Mouse (Mus musculus) heart, embryonic 12.5 days (tissue): ENCODE data around the gene Lmntd1. TPM values are rescaled to one million over a fixed set of nuclear protein-coding genes. Genes with fewer than 3 reads are reported as not detected.

ENCODE experiments used
- ATAC-seq: fragments of 200-750 bp; cut with Nextera tagmentation; 2 replicates; pipeline ENCODE4 v1.8.0; 2017; ENCODE audit warnings: moderate TSS enrichment, moderate library complexity; ENCODE audit not compliant: insufficient number of reproducible peaks, low FRiP score
- H3K27ac ChIP-seq: fragments of 300-500 bp; sonication (generic); 2 replicates; pipeline ENCODE4 v1.5.1; 2016; ENCODE audit warnings: mild to moderate bottlenecking, moderate library complexity; ENCODE audit not compliant: poor library complexity, severe bottlenecking
- H3K27me3 ChIP-seq: fragments of 300-500 bp; sonication (generic); replicated peaks from 2 replicates; pipeline ENCODE4 v1.6.1; 2016; ENCODE audit warnings: mild to moderate bottlenecking, moderate library complexity
- H3K36me3 ChIP-seq: fragments of 300-500 bp; sonication (generic); 2 replicates; pipeline ENCODE4 v1.6.1; 2016; ENCODE audit warnings: mild to moderate bottlenecking, moderate library complexity
- H3K4me1 ChIP-seq: fragments of 300-500 bp; sonication (generic); replicated peaks from 2 replicates; pipeline ENCODE4 v1.6.1; 2016; ENCODE audit warnings: mild to moderate bottlenecking
- H3K4me2 ChIP-seq: fragments of 300-500 bp; sonication (generic); 2 replicates; pipeline ENCODE4 v1.6.1; 2016; ENCODE audit warnings: mild to moderate bottlenecking, moderate library complexity
- H3K4me3 ChIP-seq: fragments of 300-500 bp; sonication (generic); 2 replicates; pipeline ENCODE4 v1.5.1; 2016; ENCODE audit warnings: mild to moderate bottlenecking
- H3K9ac ChIP-seq: fragments of 300-500 bp; sonication (generic); 2 replicates; pipeline ENCODE4 v1.6.1; 2016; ENCODE audit warnings: mild to moderate bottlenecking, moderate library complexity
- H3K9me3 ChIP-seq: fragments of 300-500 bp; sonication (generic); replicated peaks from 2 replicates; pipeline ENCODE4 v1.6.1; 2016; ENCODE audit warnings: mild to moderate bottlenecking, moderate library complexity
- WGBS: fragments of 180-500 bp; shearing (Covaris S2); methylation state at CpG from one replicate; pipeline ENCODE4 v1.1.7; 2016; 5-methylcytosine and 5-hydroxymethylcytosine counted together
- polyA plus RNA-seq: library from polyadenylated mRNA; unstranded; fragments of >200 nt; fragmentation: Nextera tagmentation; extraction: Ambion mirVana; gene quantifications from 2 replicates; pipeline ENCODE4 v1.2.1, GENCODE M21; 2016

The Lmntd1 gene
- polyA plus RNA-seq, result 7.0 and 7.7 TPM in 2 replicates

DNA sequence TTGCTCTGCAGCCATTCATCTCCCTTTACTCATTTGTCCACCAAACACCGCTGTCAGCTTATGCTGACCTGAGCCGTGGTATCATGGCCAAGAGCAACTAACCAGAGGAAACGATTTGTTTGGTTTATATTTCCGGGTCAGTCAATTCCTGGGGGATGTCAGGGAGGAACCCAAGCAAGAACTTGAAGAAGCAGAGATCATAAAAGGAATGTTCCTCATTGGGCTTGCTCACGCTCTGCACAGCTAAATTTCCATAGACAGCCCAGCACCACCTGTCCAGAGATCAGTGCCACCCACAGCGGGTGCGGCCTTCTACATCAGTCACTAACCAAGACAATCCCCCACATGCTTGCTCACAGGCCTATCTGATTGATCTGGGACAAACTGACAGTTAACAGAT is at the start of gene Lmntd1:
Lmntd1 (minus strand) TSS at position 101 of the 400 bp plus-strand sequence.
- Histone ChIP-seq H3K4me2 (no peak within 1 kb of the TSS), H3K9me3 (no peaks in the 10 kb centered on the region), H3K4me3 (no peak within 1 kb of the TSS), H3K27me3 (no peaks in the 10 kb centered on the region), H3K9ac (no peak within 1 kb of the TSS), H3K4me1 (0 out of 2 replicates have a peak, but pooled peaks cover 5% of the 10 kb centered on the region), H3K27ac (no peak within 1 kb of the TSS), H3K36me3 (no peaks in the 10 kb centered on the region)
- no peak for ATAC-seq
- 75% methylated on average over 7 of the region's 7 CpGs for WGBS

DNA sequence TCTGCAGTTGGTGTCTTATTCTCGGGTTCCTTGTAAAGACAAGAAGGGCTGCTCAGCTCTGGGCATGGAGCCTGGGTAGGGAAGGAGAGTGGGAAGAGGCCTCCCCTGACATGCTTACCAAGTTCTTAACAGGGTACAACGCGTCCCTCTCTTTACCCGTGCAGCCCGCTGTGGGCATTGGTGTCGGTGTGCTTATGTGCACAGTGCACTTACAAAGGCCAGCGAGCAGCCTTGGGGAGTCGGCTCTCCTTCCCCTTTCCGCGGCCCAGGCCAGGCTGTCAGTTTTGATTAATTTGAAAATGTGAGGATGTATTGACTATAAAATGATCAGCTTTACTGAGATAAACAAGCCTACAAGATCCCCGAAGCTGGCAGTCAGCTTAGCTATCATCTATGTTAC is 46.8 kb upstream of the Lmntd1 start:
- H3K36me3 ChIP-seq, result 0 out of 2 replicates have a peak, but pooled peaks cover 2% of the 10 kb centered on the region
- no peaks in the 10 kb centered on the region for H3K27me3 ChIP-seq
- peaks cover 5% of the 10 kb centered on the region; the same call in 1 of the 2 replicates for H3K9me3 ChIP-seq
- no peaks in the 10 kb centered on the region for H3K4me1 ChIP-seq
- H3K27ac ChIP-seq, result no peak overlapping the region
- ATAC-seq, result no peak
- H3K4me3 ChIP-seq, result no peak overlapping the region
- no peak overlapping the region for H3K4me2 ChIP-seq
- H3K9ac ChIP-seq, result no peak overlapping the region
- 74% methylated on average over 11 of the region's 11 CpGs for WGBS

DNA sequence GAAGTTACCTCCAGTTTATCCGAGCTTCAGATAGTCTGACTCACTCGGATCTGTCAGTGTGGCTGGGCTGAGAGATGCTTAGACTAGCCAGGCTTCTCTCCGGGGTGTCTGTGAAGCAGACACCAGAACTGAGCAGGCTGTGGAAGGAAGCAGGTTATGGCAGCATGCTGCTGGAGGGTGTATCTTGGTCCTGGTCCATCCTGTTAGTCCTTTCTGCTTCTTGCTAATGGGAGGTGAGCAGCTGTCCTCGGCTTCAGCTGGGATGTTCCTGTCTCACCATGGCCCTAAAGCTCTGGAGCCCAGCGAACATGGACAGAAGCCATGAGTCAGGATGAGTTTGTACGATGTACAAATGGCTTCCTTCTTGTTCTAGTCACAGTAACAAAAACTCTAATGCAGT is 45.0 kb upstream of the Lmntd1 start:
- Histone ChIP-seq H3K4me2 (no peak overlapping the region), H3K9me3 (peaks cover 4% of the 10 kb centered on the region; the same call in 1 of the 2 replicates), H3K27ac (no peak overlapping the region), H3K27me3 (no peaks in the 10 kb centered on the region), H3K36me3 (0 out of 2 replicates have a peak, but pooled peaks cover 2% of the 10 kb centered on the region), H3K4me1 (no peaks in the 10 kb centered on the region), H3K9ac (no peak overlapping the region), H3K4me3 (no peak overlapping the region)
- WGBS, result 58% methylated on average over 6 of the region's 6 CpGs
- no peak for ATAC-seq

DNA sequence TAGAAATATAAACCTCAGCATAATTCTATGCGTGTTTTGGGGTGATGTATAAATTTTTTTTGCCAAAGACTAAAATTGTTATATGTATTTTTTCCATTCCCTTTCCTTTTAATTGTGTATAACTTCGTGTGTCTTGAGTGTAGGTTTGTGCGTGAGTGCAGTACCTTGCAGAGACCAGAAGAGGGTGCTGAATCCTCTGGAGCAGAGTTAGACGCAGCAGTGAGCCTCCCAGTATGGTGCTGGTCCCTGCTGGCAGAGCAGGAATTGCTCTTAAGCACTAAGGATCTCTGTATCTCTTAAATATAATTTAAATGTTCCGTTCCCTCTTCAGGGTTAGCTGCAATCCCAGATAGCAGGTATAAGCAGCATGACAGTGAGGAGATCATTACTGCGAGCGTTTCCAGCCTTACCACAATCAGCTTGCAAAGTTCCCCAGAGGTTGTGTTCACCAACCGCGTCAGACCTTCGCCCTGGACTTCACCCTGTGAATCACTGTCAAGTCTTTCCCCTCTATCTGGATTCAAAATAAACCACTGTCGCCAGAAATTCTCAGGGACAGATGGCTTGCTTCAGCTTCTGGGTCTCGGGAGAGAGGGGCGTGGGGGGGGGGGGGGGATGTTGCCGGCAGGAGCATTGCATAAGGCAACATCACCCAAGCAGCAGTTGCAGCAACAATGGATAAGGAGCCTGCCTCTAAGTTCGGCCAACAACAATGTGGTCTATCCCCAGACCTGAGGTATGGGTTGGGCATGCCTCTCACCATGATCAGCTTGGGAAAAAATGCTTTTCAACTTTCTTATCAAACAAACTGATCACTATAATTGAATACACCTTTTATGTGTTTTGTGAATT is 42.8 kb upstream of the Lmntd1 start:
- no peak overlapping the region for H3K9ac ChIP-seq
- 72% methylated on average over 15 of the region's 15 CpGs for WGBS
- H3K9me3 ChIP-seq, result peaks cover 4% of the 10 kb centered on the region; the same call in 1 of the 2 replicates
- no peak overlapping the region for H3K4me2 ChIP-seq
- H3K4me1 ChIP-seq, result peaks cover under 1% of the 10 kb centered on the region; the same call in 1 of the 2 replicates
- 0 out of 2 replicates have a peak, but pooled peaks cover 2% of the 10 kb centered on the region for H3K36me3 ChIP-seq
- no peaks in the 10 kb centered on the region for H3K27me3 ChIP-seq
- no peak for ATAC-seq
- no peak overlapping the region for H3K4me3 ChIP-seq
- H3K27ac ChIP-seq, result no peak overlapping the region

- Histone ChIP-seq H3K27ac (no peak overlapping the region), H3K4me2 (no peak overlapping the region), H3K4me1 (peaks cover 5% of the 10 kb centered on the region; the same call in 1 of the 2 replicates), H3K9me3 (peaks cover 5% of the 10 kb centered on the region), H3K36me3 (0 out of 2 replicates have a peak, but pooled peaks cover 2% of the 10 kb centered on the region), H3K27me3 (no peaks in the 10 kb centered on the region), H3K4me3 (no peak overlapping the region), H3K9ac (no peak overlapping the region)
- no peak for ATAC-seq
- 100% methylated on average over 1 of the region's 1 CpGs for WGBS
Observed at GRCm38 (mm10) chr6:145655678-145656077, 41.6 kb upstream of the Lmntd1 start.

DNA sequence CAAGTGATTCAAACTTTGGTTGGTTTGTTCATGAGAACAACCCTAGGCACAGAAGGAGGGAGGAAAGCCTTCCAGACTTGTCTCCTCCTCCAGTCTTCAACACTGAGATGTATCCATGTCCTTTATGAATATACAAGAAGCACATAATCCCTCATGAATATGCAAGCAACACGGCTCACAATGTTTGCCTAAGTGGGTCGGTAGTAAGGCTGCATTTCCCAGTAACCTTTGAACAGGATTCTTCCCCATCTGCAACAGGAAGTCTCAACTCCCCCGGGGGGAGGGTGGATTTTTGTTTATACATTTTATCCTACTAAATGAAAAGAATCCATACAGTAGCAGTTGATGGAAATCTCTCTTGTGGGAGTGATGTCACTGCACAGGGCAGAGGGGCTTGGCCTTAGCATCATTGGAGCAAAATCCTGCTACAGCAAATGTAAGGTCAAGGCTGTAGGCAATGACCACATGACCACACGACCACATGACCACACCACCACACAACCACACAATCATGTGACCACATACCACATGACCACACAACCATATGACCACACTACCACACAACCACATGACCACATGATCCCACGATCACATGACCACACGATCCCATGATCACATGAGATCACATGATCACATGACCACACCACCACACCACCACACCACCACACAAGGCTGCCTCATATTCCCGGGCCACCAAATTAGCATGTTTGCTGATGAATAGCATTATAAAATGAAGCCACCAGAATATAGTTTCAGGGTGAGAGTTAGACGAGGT is 40.1 kb upstream of the Lmntd1 start:
- Histone ChIP-seq H3K27me3 (no peaks in the 10 kb centered on the region), H3K4me2 (no peak overlapping the region), H3K9ac (no peak overlapping the region), H3K36me3 (0 out of 2 replicates have a peak, but pooled peaks cover 2% of the 10 kb centered on the region), H3K4me1 (peaks cover 5% of the 10 kb centered on the region; the same call in 1 of the 2 replicates), H3K27ac (no peak overlapping the region), H3K9me3 (peaks cover 9% of the 10 kb centered on the region), H3K4me3 (no peak overlapping the region)
- ATAC-seq, result no peak
- WGBS, result 82% methylated on average over 8 of the region's 8 CpGs

- ATAC-seq, result no peak
- peaks cover 5% of the 10 kb centered on the region; the same call in 1 of the 2 replicates for H3K4me1 ChIP-seq
- 89% methylated on average over 5 of the region's 5 CpGs for WGBS
- H3K36me3 ChIP-seq, result 0 out of 2 replicates have a peak, but pooled peaks cover 2% of the 10 kb centered on the region
- H3K27ac ChIP-seq, result no peak overlapping the region
- peaks cover 9% of the 10 kb centered on the region for H3K9me3 ChIP-seq
- H3K4me2 ChIP-seq, result no peak overlapping the region
- no peaks in the 10 kb centered on the region for H3K27me3 ChIP-seq
- H3K9ac ChIP-seq, result no peak overlapping the region
- H3K4me3 ChIP-seq, result no peak overlapping the region
Observed at GRCm38 (mm10) chr6:145653626-145654025, 39.5 kb upstream of the Lmntd1 start.

DNA sequence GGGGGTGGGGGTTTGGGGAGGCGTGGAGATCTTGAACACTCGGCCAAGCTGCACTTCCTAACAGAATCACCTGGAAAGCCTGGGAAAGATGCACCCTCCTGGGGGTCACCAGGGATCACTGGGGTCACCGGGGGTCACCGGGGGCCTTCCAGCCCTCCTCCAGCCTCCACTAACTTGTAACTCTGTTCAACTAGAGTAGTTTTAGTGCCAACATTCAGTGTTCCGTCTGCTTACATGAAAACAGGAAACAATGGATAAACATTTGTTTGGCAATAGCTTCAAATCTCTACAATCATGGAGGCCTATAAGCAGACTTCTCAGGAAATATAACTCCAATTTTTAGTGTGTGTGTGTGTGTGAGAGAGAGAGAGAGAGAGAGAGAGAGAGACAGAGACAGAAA is 38.9 kb upstream of the Lmntd1 start:
- ATAC-seq, result no peak
- Histone ChIP-seq H3K4me2 (no peak overlapping the region), H3K27me3 (no peaks in the 10 kb centered on the region), H3K4me3 (no peak overlapping the region), H3K9me3 (peaks cover 9% of the 10 kb centered on the region), H3K27ac (no peak overlapping the region), H3K36me3 (0 out of 2 replicates have a peak, but pooled peaks cover 2% of the 10 kb centered on the region), H3K4me1 (peaks cover 5% of the 10 kb centered on the region; the same call in 1 of the 2 replicates), H3K9ac (no peak overlapping the region)
- 74% methylated on average over 5 of the region's 5 CpGs for WGBS

DNA sequence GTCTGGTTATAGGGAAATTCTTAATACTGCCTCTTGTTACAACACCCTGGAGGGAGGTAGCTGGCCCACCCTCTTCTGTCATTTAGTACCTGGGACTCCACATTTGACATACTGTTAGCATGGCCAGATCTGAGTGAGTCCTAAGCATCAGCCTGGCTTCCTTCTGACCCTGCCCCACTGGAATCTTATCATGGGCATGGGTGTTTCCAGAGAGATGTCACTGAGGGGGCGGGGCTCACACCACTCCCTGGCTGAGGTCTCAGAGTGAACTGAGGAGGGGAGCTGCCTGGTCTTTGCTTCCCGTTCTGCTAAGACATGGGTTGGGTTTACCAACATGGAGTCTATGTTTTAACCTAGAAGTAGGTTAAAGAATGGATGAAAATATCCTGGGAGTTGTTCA is 37.9 kb upstream of the Lmntd1 start:
- Histone ChIP-seq H3K27ac (no peak overlapping the region), H3K36me3 (0 out of 2 replicates have a peak, but pooled peaks cover 2% of the 10 kb centered on the region), H3K4me3 (no peak overlapping the region), H3K4me1 (peaks cover 5% of the 10 kb centered on the region; the same call in 1 of the 2 replicates), H3K27me3 (no peaks in the 10 kb centered on the region), H3K9ac (no peak overlapping the region), H3K4me2 (no peak overlapping the region), H3K9me3 (peaks cover 9% of the 10 kb centered on the region)
- 40% methylated on average over 2 of the region's 2 CpGs for WGBS
- ATAC-seq, result no peak

DNA sequence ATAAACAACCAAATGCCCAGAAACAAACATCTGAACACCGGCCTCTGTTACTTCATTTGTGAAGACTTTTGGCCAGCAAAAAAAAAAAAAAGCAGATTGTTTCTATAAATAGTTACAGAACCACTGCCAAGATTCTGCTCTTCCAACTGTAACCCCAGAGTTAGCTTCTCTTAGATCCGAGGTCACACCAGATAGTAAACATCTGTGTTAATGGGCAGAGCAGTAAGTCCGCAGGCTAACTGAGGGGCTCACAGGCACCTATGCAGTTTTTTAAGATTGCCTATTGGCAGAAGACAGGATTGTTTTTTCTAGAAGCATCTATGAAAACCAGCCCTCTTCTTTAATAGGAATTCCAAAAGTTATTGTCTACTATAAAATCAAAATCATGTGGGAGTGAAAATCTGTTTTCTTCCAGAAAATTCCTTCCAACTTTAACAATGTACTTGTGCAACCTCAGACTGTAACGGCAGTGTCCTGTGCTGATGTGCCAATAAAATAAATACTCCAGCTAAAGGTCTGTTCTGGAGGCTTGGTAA is 26.9 kb upstream of the Lmntd1 start:
- no peak for ATAC-seq
- WGBS, result 69% methylated on average over 4 of the region's 4 CpGs
- H3K4me1 ChIP-seq, result peaks cover 9% of the 10 kb centered on the region
- H3K4me3 ChIP-seq, result no peak overlapping the region
- 0 out of 2 replicates have a peak, but pooled peaks cover 2% of the 10 kb centered on the region for H3K36me3 ChIP-seq
- no peaks in the 10 kb centered on the region for H3K27me3 ChIP-seq
- no peak overlapping the region for H3K27ac ChIP-seq
- H3K4me2 ChIP-seq, result no peak overlapping the region
- H3K9ac ChIP-seq, result no peak overlapping the region
- peaks cover 16% of the 10 kb centered on the region for H3K9me3 ChIP-seq
